Mouse (Mus musculus): ENCODE measurements around the gene Tln2.

The Tln2 gene

GRCm38 (mm10) chr9:67546650-67547049 lies 12.9 kb downstream of the Tln2 start:
- in situ Hi-C loops (cut with MboI, MseI), result no loop called here

DNA sequence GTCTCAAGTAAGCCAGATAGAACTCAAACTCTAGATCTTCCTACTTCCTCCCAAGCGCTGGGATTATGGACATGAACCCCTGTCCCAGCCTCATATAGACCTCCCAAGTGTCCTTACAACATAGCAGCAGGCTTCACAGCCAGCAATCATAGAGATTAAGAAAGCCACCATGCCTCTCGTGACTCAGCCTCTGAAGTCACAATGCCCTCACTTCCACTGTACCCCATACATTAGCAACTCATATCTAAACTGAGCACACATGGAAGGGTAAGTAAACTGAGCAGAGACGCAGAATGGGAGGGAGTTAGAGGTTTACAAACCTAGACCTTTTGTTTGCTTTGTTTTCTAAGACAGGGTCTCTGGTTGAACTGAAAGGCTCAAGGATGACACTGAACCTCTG lies 13.7 kb downstream of the Tln2 start:
- in situ Hi-C loops (cut with MboI, MseI), result no loop called here

DNA sequence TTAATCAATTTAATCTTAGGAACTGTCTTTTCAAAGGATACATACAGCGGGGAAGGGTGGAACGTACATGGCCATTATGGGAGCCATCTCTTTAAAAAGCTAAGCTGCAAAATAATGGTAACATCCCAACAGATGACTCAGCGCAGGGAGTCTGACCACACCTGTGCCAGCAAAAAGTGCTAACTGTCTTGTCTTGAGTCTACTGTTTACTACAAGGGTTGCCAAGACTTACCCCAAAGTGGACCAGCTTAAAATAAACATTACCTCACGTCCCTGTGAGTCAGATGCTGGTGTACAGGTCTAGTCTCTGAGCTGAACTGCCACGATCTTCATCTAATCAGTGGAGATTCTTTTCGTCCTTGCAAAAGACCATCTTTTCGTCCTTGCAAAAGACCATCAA lies 14.7 kb downstream of the Tln2 start:
- in situ Hi-C loops (cut with MboI, MseI), result no loop called here

- in situ Hi-C loops (cut with MboI, MseI), result no loop called here
These were observed 17.6 kb downstream of the Tln2 start for GRCm38 (mm10) chr9:67541948-67542347.

DNA sequence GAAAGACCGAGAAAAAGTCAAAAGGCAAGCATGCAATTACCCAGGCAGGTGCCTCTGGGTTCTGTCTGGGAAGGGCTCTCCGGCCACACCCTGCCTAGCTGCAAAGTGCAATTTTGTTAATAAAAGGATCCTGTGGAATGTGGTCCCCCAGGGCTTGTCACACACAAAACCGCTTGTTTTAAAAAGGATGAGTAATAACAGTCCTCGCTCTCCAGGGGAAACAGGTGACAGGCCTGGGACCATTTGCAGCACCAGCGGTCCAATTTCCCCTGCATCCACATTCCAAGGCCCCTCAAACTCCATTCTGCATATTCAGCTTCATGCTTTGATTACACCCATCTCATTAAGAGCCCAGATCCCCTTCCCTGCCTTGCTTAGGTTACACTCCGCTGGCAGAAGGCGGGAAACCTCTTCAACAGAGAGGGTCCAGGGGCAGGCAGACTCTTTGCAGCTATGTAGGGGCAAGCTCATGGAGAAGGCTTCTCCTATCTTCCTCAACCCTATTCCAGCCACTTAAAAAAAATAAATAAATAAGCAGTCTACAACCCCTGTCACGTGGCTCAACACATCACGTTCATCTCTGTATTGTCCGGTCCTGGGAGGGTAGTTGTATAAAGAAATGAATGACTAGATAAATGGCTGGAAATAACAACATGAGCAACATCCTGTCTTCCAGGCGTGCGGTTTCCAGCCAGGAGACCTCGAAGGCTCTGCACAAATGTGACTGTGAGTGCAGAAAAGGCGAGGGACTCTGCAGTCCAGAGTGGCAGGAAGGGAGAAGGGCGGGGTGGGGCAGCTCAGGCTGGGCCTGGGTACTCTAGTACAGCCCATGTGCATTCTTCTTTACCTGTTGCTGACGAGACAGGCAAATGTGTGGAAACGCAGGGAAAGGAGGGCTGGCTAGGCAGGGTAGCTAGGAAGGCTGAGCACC lies 19.5 kb downstream of the Tln2 start:
- in situ Hi-C loops (cut with MboI, MseI), result no loop called here

DNA sequence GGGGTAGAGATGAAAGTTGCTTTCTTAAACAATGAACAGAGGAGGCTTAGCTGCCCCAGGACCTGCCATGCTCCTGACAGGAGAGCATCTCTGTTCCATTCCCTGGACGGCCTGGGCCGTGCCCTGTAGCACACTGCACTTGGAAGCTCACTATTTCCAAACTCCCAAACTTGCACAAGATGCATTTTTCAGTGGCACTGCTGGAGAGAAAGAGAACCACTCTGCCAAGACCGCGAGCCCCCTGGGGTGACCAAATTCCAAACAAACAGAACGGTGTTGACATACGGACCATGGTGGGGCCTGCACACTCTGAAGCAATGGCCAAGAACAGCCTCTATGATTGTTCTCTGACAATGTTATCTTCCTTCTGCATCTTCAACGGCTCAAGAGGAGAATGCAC lies 25.1 kb downstream of the Tln2 start:
- in situ Hi-C loops (cut with MboI, MseI), result no loop called here

DNA sequence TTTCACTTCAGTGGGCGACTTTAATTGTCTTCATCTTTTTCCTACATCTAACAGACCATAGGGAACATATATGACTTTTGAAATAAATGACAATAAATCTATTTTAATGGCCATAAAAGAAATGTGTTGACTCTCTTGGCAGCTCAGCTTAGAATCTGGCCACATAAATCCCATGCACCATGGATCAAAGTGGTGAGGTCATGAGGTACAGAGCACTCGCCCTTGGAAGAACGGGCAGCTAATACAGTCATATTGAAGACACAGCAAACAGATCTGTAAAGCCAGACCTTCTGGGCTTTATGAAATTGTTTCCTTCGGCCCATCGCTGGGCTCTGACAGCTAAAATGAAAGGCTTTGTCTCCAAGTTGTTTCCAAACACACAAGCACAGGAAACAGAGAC lies 26.2 kb downstream of the Tln2 start:
- in situ Hi-C loops (cut with MboI, MseI), result no loop called here

DNA sequence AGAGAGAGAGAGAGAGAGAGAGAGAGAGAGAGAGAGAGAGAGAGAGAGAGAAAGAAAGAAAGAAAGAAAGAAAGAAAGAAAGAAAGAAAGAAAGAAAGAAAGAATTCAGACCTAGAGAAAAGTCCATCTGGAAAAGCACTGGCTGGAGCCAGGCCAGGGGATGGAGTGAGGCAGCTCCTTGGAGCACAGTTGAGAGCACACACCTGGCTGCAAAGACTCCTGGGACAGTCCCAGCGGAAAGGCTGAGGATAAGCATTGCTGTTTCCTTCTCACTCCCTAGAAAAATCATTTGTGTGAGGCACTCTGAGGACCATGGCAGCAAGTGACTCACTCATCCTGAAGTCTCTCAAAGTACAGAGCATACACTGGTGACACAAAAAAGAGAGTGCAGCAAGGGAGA lies 26.9 kb downstream of the Tln2 start:
- in situ Hi-C loops (cut with MboI, MseI), result no loop called here

DNA sequence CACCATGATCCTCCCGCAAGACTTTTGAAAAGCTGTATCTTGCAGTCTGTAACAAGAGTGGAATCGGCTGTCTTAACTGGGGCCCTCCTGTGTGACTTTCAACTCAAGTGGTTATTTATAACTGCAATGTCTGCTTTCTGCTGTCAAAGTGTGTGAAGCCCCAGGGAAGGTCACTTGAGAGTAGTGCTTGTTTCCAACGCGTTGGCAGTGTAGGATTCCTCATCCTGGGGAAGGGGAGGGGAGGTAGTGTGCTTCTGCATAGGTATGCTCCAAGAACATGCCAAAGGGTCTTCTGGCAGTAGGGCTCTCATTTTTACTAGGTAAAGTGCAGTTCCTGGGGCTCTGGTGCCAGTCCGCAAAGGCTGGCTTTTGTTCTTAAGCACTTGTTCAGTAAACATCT lies 29.9 kb downstream of the Tln2 start:
- in situ Hi-C loops (cut with MboI, MseI), result no loop called here

- in situ Hi-C loops (cut with MboI, MseI), result no loop called here
These were observed 31.8 kb downstream of the Tln2 start for GRCm38 (mm10) chr9:67527726-67528125.

DNA sequence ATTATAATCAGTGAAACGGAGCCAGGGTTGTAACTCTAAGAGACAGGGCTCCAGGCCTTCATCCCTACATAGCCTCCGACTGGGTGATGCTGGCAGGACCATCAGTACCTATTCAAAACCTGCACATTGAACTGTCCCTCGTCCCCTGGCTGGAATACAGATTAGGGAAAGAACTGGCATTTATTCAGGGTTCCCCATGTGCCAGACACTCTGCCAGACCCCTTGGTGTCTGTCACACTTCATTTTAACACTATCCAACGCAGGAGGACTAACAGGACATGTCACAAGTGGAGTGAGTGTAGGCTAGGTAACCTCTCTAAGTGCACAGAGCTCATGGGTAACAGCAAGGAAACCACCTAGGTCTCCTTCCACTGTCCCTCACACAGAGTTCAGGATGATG lies 37.8 kb downstream of the Tln2 start:
- in situ Hi-C loops (cut with MboI, MseI), result no loop called here

DNA sequence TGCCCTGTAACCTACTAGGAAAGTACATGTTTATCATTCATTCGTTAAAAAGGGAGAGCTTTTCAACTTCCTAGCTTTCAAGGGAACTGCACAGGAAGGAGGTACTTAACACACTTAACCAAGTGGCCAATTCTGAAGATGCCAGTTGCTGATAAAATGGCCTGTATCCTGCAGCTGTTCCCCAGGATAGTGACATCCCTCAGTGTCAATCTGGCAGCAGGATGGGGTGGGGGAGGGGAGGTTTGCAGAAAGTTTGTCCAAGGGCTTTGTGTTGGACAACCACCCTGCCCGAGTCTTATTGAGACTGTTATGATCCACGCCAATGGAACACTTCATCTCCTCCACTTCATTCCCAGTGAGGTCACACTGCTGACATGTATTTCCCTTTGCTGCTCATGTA lies 50.0 kb downstream of the Tln2 start:
- in situ Hi-C loops (cut with MboI, MseI), result no loop called here

DNA sequence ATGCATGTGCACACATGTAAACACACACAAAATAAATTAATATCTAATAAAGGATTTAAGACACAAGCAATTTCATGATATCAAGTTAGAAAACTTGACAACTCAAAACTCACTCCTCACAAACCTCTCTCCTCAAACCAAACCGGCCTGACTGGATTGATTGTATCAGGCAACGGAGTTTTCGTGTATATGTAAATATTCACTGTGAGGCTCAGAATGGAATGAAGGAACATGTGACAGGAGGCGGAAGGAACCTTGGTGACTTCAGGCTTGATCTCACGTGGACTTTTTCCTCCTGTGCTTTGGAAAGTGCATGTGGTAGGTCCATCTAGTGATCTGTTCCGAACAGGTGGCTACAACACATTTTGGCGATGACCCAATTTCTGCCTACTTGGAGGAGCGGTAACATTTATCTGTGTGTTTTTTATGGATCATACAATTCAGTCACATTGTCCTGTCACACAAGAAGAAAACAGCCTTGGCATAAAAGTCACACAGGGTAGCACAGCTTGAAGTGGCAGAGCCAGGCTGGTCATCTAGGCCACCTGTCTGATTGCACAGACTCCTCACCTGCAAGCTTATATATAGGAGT lies 54.7 kb downstream of the Tln2 start:
- in situ Hi-C loops (cut with MboI, MseI), result no loop called here

- in situ Hi-C loops (cut with MboI, MseI), result no loop called here
These were observed 57.7 kb downstream of the Tln2 start for GRCm38 (mm10) chr9:67501801-67502200.

- in situ Hi-C loops (cut with MboI, MseI), result no loop called here
These were observed 63.1 kb downstream of the Tln2 start for GRCm38 (mm10) chr9:67496368-67496767.

DNA sequence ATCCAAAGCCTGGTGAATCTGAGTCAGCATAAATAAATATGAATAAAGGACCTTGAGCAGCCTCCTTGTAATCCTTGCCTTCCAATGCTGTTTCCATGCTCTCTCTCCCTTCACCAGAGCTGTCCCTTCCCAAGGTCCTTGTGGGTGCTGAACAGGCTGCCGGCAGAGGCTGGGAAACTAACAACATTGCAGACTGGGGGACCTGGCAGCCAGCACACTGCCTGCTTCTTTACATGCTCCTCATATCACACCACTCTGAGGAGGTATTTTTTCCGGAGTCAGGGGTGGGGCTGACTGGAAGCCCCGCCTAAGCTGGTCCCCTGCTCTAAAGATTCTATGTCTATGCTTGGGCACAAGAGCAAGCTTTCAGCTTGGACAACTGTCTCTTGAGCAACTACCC lies 64.2 kb downstream of the Tln2 start:
- in situ Hi-C loops (cut with MboI, MseI), result no loop called here

GRCm38 (mm10) chr9:67493876-67494552 lies 65.5 kb downstream of the Tln2 start:
- in situ Hi-C loops (cut with MboI, MseI), result no loop called here

DNA sequence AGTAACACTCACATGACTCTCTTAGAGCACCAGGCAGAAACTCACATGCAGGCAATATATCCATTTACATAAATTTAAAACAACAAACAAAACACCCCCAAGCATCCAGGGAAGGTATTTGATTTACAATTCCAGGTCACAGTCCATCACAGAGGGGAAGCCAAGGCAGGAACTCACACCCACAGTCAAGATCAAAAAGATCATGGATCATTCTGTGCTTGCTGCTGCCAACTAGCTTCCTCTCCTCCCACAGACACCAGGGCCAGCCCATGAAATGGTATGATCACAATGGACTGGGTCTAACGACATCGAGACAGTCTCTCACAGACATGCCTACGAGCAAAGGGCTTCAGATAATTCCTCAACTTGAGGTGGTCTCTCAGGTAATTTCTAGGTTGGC lies 70.1 kb downstream of the Tln2 start:
- in situ Hi-C loops (cut with MboI, MseI), result no loop called here

DNA sequence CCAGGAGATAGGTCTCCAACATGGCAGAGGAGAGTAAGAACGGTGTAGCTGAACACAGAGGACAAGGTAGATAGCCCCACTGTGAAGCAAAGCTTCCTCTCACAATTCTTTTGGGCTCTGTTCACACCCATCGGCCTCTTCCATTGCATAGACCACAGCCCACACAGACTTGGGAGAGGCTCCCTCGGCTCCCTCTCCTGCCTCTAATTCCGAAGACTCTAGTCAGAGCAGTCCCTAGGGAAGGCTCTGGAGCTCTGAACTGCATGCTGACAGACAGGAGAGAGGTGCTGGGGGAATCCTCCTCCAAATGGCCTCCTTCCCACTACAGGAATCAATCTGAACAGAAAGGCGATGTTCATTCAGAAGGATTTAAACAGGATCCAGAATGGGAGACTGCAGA lies 72.9 kb downstream of the Tln2 start:
- in situ Hi-C loops (cut with MboI, MseI), result no loop called here

- in situ Hi-C loops (cut with MboI, MseI), result no loop called here
These were observed 74.1 kb downstream of the Tln2 start for GRCm38 (mm10) chr9:67485169-67486072.

DNA sequence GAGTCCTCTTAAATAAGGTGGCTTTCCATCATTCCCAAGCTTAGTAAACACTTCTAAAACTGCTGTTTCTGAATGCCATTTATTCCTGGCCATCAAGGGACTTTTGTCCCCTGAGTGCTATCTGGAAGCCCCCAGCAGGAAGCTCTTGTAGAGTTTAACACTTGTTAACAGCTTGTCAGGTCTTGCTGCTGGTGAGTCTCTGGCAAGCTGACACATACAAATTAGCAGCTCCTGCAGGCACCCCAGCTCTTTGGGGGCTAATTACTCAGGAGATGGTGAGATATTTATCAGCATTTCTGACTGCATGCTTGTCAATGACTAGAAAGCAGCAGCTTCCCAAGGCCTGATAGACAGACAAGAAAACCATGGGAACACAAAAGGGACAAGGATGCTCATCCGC lies 77.2 kb downstream of the Tln2 start:
- in situ Hi-C loops (cut with MboI, MseI), result no loop called here

- in situ Hi-C loops (cut with MboI, MseI), result no loop called here
These were observed 77.7 kb downstream of the Tln2 start for GRCm38 (mm10) chr9:67481851-67482250.
